ENCODE assay signal across 8 mouse cellular contexts in the genomic region with DNA sequence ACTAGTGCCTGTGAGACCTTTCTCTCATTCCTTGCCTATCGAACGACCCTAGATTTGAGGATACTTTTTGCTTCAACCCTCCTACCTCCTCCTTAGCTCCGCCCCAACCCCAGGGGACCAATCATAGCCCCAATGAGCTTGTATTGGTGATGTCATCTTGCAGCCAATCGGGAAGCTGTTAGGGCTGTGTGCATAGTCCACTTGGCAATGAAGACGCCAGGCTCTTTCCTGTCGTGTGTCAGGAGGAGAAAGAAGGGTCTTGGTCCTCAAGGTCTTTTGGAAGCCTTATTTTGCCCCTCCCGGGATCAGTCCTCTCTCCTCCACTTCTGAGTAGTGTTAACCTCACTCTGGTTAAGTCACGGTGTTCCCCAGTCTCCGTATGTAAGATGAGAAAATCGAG. TPM values are rescaled to one million over a fixed set of nuclear protein-coding genes. Genes with fewer than 3 reads are reported as not detected.
A peak's percentile ranks its signal among the peaks of the same experiment; 100 is the strongest.
DNase-seq lines count a peak whose midpoint lies in the region; ATAC-seq and TF ChIP-seq lines count a peak whose summit lies in the region.

No protein-coding gene starts in this region.

- H3K27me3 ChIP-seq in forebrain, embryonic 10.5 days (ENCODE audit: poor library complexity, severe bottlenecking) = 0 out of 2 replicates have a peak, but pooled peaks cover 6% of the 10 kb centered on the region
- 0 out of 2 replicates have a peak, but pooled peaks cover 9% of the 10 kb centered on the region for H3K27me3 ChIP-seq in heart, embryonic 13.5 days (replicated peaks)
- peaks cover 7% of the 10 kb centered on the region; the same call in 1 of the 2 replicates for H3K27me3 ChIP-seq in kidney, embryonic 15.5 days
- H3K27me3 ChIP-seq in liver, adult 2 months (ENCODE audit: control insufficient read depth, insufficient read depth, low read length) = no peaks in the 10 kb centered on the region
- no peaks in the 10 kb centered on the region for H3K27me3 ChIP-seq in stomach, embryonic 16.5 days (ENCODE audit: control insufficient read depth, insufficient read depth, low read length)

- H3K27ac ChIP-seq in forebrain, embryonic 10.5 days = peak overlapping the region; percentile 87
- H3K27ac ChIP-seq in heart, embryonic 13.5 days (replicated peaks) = no peak overlapping the region
- H3K27ac ChIP-seq in kidney, embryonic 15.5 days = 0 out of 2 replicates have a peak overlapping the region, but pooled peaks have one; percentile 30
- no peak overlapping the region for H3K27ac ChIP-seq in liver, adult 2 months (replicated peaks; ENCODE audit: insufficient read depth, low read depth, low read length)
- peak overlapping the region; percentile 48; the same call in 1 of the 2 replicates for H3K27ac ChIP-seq in stomach, embryonic 16.5 days (ENCODE audit: low read length)

- peak; percentile 81; the same call in 1 of the 2 replicates for ATAC-seq in heart, embryonic 13.5 days (ENCODE audit: extremely low read depth, insufficient number of reproducible peaks, low FRiP score, low TSS enrichment)
- ATAC-seq in kidney, embryonic 15.5 days (replicated peaks; ENCODE audit: low FRiP score) = peak; percentile 96
- ATAC-seq in monocyte, adult 5-6 weeks (replicated peaks; ENCODE audit: insufficient number of reproducible peaks, low FRiP score, low TSS enrichment, poor library complexity, severe bottlenecking) = 0 out of 2 replicates have a peak, but pooled peaks have one; percentile 45
- peak; percentile 94 for ATAC-seq in stomach, embryonic 16.5 days (ENCODE audit: insufficient read depth, low FRiP score)

- peak overlapping the region; percentile 48 for H3K4me3 ChIP-seq in forebrain, embryonic 10.5 days
- peak overlapping the region; percentile 47 for H3K4me3 ChIP-seq in heart, embryonic 13.5 days
- H3K4me3 ChIP-seq in kidney, embryonic 15.5 days (replicated peaks) = peak overlapping the region; percentile 42
- H3K4me3 ChIP-seq in liver, adult 2 months (ENCODE audit: insufficient read depth, low read depth, low read length) = no peak overlapping the region
- peak overlapping the region; percentile 32 for H3K4me3 ChIP-seq in stomach, embryonic 16.5 days (replicated peaks; ENCODE audit: low read length)

- no peak for TF ChIP-seq POLR2A in liver, adult 2 months (IDR thresholded peaks at IDR 0.05; ENCODE audit: extremely low read depth, insufficient read depth, low read length)

- no peak for TF ChIP-seq CTCF in liver, adult 2 months (IDR thresholded peaks at IDR 0.05; ENCODE audit: low read depth, low read length)

- H3K79me2 ChIP-seq in liver, adult 2 months (ENCODE audit: control insufficient read depth, insufficient read depth, low read length) = no peaks in the 10 kb centered on the region

- H3K36me3 ChIP-seq in forebrain, embryonic 10.5 days (replicated peaks) = no peaks in the 10 kb centered on the region
- H3K36me3 ChIP-seq in heart, embryonic 13.5 days = no peaks in the 10 kb centered on the region
- no peaks in the 10 kb centered on the region for H3K36me3 ChIP-seq in kidney, embryonic 15.5 days
- no peaks in the 10 kb centered on the region for H3K36me3 ChIP-seq in liver, adult 2 months (ENCODE audit: control insufficient read depth, insufficient read depth, low read length)
- no peaks in the 10 kb centered on the region for H3K36me3 ChIP-seq in stomach, embryonic 16.5 days (ENCODE audit: control insufficient read depth, insufficient read depth, low read length)

- DNase-seq in urinary bladder, postnatal 25 days (ENCODE audit: low spot score) = peak; percentile 43
- DNase-seq in urinary bladder, postnatal 10 days (ENCODE audit: low spot score) = no peak
- peak; percentile 81 for DNase-seq in forebrain, embryonic 10.5 days (ENCODE audit: extremely low spot score, low spot score)
- peak; percentile 63 for DNase-seq in liver, adult 2 months (ENCODE audit: extremely low read depth, low read depth, low spot score)

- peak overlapping the region; percentile 70 for H3K9ac ChIP-seq in heart, embryonic 13.5 days
- H3K9ac ChIP-seq in kidney, embryonic 15.5 days = 0 out of 2 replicates have a peak overlapping the region, but pooled peaks have one; percentile 15
- no peak overlapping the region for H3K9ac ChIP-seq in liver, adult 2 months (ENCODE audit: low read depth, low read length)
- peak overlapping the region; percentile 46 for H3K9ac ChIP-seq in stomach, embryonic 16.5 days (ENCODE audit: low read length)

- 1% methylated on average over 10 of the region's 10 CpGs for WGBS in forebrain, embryonic 10.5 days
- WGBS in heart, embryonic 13.5 days = 4% methylated on average over 10 of the region's 10 CpGs
- 4% methylated on average over 10 of the region's 10 CpGs for WGBS in kidney, embryonic 15.5 days
- 7% methylated on average over 10 of the region's 10 CpGs for WGBS in liver, adult 2 months
- 3% methylated on average over 10 of the region's 10 CpGs for WGBS in stomach, embryonic 16.5 days

- peaks cover 66% of the 10 kb centered on the region for H3K4me1 ChIP-seq in forebrain, embryonic 10.5 days
- H3K4me1 ChIP-seq in heart, embryonic 13.5 days = peaks cover 23% of the 10 kb centered on the region
- H3K4me1 ChIP-seq in kidney, embryonic 15.5 days = peaks cover 23% of the 10 kb centered on the region
- H3K4me1 ChIP-seq in liver, adult 2 months (ENCODE audit: control insufficient read depth, insufficient read depth, low read length) = peaks cover 4% of the 10 kb centered on the region; the same call in 1 of the 2 replicates
- peaks cover 25% of the 10 kb centered on the region for H3K4me1 ChIP-seq in stomach, embryonic 16.5 days (ENCODE audit: control insufficient read depth, insufficient read depth, low read length)

- H3K4me2 ChIP-seq in heart, embryonic 13.5 days = peak overlapping the region; percentile 74
- peak overlapping the region; percentile 67 for H3K4me2 ChIP-seq in kidney, embryonic 15.5 days
- H3K4me2 ChIP-seq in stomach, embryonic 16.5 days (ENCODE audit: low read depth, low read length) = peak overlapping the region; percentile 53

- no peaks in the 10 kb centered on the region for H3K9me3 ChIP-seq in forebrain, embryonic 10.5 days
- H3K9me3 ChIP-seq in heart, embryonic 13.5 days = no peaks in the 10 kb centered on the region
- H3K9me3 ChIP-seq in kidney, embryonic 15.5 days (replicated peaks) = no peaks in the 10 kb centered on the region
- H3K9me3 ChIP-seq in stomach, embryonic 16.5 days (replicated peaks; ENCODE audit: control insufficient read depth, low read length) = no peaks in the 10 kb centered on the region

RNA-seq across cellular contexts. Expression of gene Pde1b, which starts 11.3 kb away (rescaled TPM):
- polyA plus RNA-seq in forebrain, embryonic 10.5 days (2016; fragmentation: Nextera tagmentation; extraction: Ambion mirVana) = 19.1 and 19.6 TPM in 2 replicates
- 2.7 and 4.2 TPM in 2 replicates for polyA plus RNA-seq in heart, embryonic 13.5 days (2015; fragmentation: Nextera tagmentation; extraction: Ambion mirVana)
- 4.3 and 4.8 TPM in 2 replicates for polyA plus RNA-seq in kidney, embryonic 15.5 days (2015; fragmentation: Nextera tagmentation; extraction: Ambion mirVana)
- 0.46 and 0.81 TPM in 2 replicates for total RNA-seq in liver, adult 2 months (2014; rRNA removed)
- 0.55 and 1.0 TPM in 2 replicates for polyA plus RNA-seq in liver, adult 2 months (2012; rRNA removed)
- total RNA-seq in monocyte, adult 5-6 weeks (2017) = 28.6 to 54.5 TPM (median 38.7 TPM) in 3 replicates
- 10.7 and 10.8 TPM in 2 replicates for polyA plus RNA-seq in stomach, embryonic 16.5 days (2015; fragmentation: Nextera tagmentation; extraction: Ambion mirVana)

RNA-seq across cellular contexts. Expression of gene Ppp1r1a, which starts 23.7 kb away (rescaled TPM):
- polyA plus RNA-seq in forebrain, embryonic 10.5 days (2016; fragmentation: Nextera tagmentation; extraction: Ambion mirVana) = 34.4 and 36.0 TPM in 2 replicates
- polyA plus RNA-seq in heart, embryonic 13.5 days (2015; fragmentation: Nextera tagmentation; extraction: Ambion mirVana) = 77.8 and 86.8 TPM in 2 replicates
- 18.9 and 21.5 TPM in 2 replicates for polyA plus RNA-seq in kidney, embryonic 15.5 days (2015; fragmentation: Nextera tagmentation; extraction: Ambion mirVana)
- 0.09 TPM in 1 of 2 replicates, not detected in the other for total RNA-seq in liver, adult 2 months (2014; rRNA removed)
- polyA plus RNA-seq in liver, adult 2 months (2012; rRNA removed) = not detected in 2 replicates
- not detected in 3 replicates for total RNA-seq in monocyte, adult 5-6 weeks (2017)
- 11.2 and 14.0 TPM in 2 replicates for polyA plus RNA-seq in stomach, embryonic 16.5 days (2015; fragmentation: Nextera tagmentation; extraction: Ambion mirVana)

RNA-seq across cellular contexts. Expression of gene Glycam1, which starts 50.8 kb away (rescaled TPM):
- not detected in 2 replicates for polyA plus RNA-seq in forebrain, embryonic 10.5 days (2016; fragmentation: Nextera tagmentation; extraction: Ambion mirVana)
- not detected in 2 replicates for polyA plus RNA-seq in heart, embryonic 13.5 days (2015; fragmentation: Nextera tagmentation; extraction: Ambion mirVana)
- not detected in 2 replicates for polyA plus RNA-seq in kidney, embryonic 15.5 days (2015; fragmentation: Nextera tagmentation; extraction: Ambion mirVana)
- total RNA-seq in liver, adult 2 months (2014; rRNA removed) = not detected in 2 replicates
- not detected in 2 replicates for polyA plus RNA-seq in liver, adult 2 months (2012; rRNA removed)
- total RNA-seq in monocyte, adult 5-6 weeks (2017) = not detected in 3 replicates
- polyA plus RNA-seq in stomach, embryonic 16.5 days (2015; fragmentation: Nextera tagmentation; extraction: Ambion mirVana) = not detected in 2 replicates

Comparison
In these comparisons a context has a peak if more than half of its experiments do, and no peak if none do; other contexts are left out.
1. H3K27ac ChIP-seq: peak in forebrain, embryonic 10.5 days (single experiment), kidney, embryonic 15.5 days (single experiment) and stomach, embryonic 16.5 days (single experiment); none in heart, embryonic 13.5 days (single experiment) and liver, adult 2 months (single experiment).
2. ATAC-seq: peak in every context shown above with its lines; median percentile 96 in kidney, embryonic 15.5 days; 94 in stomach, embryonic 16.5 days; 81 in heart, embryonic 13.5 days; 45 in monocyte, adult 5-6 weeks.
3. RNA of gene Ppp1r1a, which starts 23.7 kb away (polyA plus RNA-seq): 77.8 to 86.8 TPM in heart, embryonic 13.5 days, 34.4 to 36.0 TPM in forebrain, embryonic 10.5 days, 18.9 to 21.5 TPM in kidney, embryonic 15.5 days and 11.2 to 14.0 TPM in stomach, embryonic 16.5 days; not detected in liver, adult 2 months; every median in the first group is over 10 times any median in the second.
4. Peak in every context shown above with its lines, with median percentiles within 50 percentile points of each other: H3K4me2 ChIP-seq.